Mouse (Mus musculus) stomach, postnatal 0 days (tissue): ENCODE results near the gene Chrdl1. TPM values are rescaled to one million over a fixed set of nuclear protein-coding genes. Genes with fewer than 3 reads are reported as not detected.

Experiments
- ATAC-seq: fragments of 200-750 bp; cut with Nextera tagmentation; 2 replicates; pipeline ENCODE4 v1.8.0; 2017; ENCODE audit not compliant: low FRiP score, low TSS enrichment
- DNase-seq: peaks from one replicate; pipeline ENCODE4 v3.0.0-alpha.2; 2016; ENCODE audit warnings: low spot score
- H3K27ac ChIP-seq: fragments of 300-500 bp; sonication (generic); replicated peaks from 2 replicates; pipeline ENCODE4 v1.5.1; 2014; ENCODE audit warnings: mild to moderate bottlenecking, control low read depth
- H3K27me3 ChIP-seq: fragments of 300-500 bp; sonication (generic); 2 replicates; pipeline ENCODE4 v1.6.1; 2014; ENCODE audit warnings: low read length; ENCODE audit not compliant: control insufficient read depth, insufficient read depth
- H3K36me3 ChIP-seq: fragments of 300-500 bp; sonication (generic); 2 replicates; pipeline ENCODE4 v1.6.1; 2014; ENCODE audit warnings: low read length, mixed read lengths; ENCODE audit not compliant: control insufficient read depth, insufficient read depth
- H3K4me1 ChIP-seq: fragments of 300-500 bp; sonication (generic); replicated peaks from 2 replicates; pipeline ENCODE4 v1.6.1; 2014; ENCODE audit warnings: antibody characterized with exemption; ENCODE audit not compliant: control insufficient read depth, insufficient read depth
- H3K4me2 ChIP-seq: fragments of 300-500 bp; sonication (generic); replicated peaks from 2 replicates; pipeline ENCODE4 v1.6.1; 2014; ENCODE audit warnings: low read depth, mild to moderate bottlenecking, control low read depth, moderate library complexity
- H3K4me3 ChIP-seq: fragments of 300-500 bp; sonication (generic); 2 replicates; pipeline ENCODE4 v1.5.1; 2014; ENCODE audit warnings: low read depth, low read length, control low read depth
- H3K9ac ChIP-seq: fragments of 300-500 bp; sonication (generic); 2 replicates; pipeline ENCODE4 v1.6.1; 2014; ENCODE audit warnings: mild to moderate bottlenecking, low read length, control low read depth, mixed read lengths
- H3K9me3 ChIP-seq: fragments of 300-500 bp; sonication (generic); 2 replicates; pipeline ENCODE4 v1.6.1; 2016; ENCODE audit warnings: low read length; ENCODE audit not compliant: control insufficient read depth
- CTCF ChIP-seq: IDR thresholded peaks from 2 replicates; pipeline ENCODE4 v1.5.1; 2016; ENCODE audit warnings: antibody characterized with exemption, low read depth, mild to moderate bottlenecking, moderate library complexity
- EP300 ChIP-seq: optimal IDR thresholded peaks from 2 replicates; pipeline ENCODE3; 2016; ENCODE audit warnings: antibody characterized with exemption
- WGBS: fragments of 180-500 bp; shearing (Covaris S2); extraction: QIAGEN DNeasy Blood & Tissue Kit; methylation state at CpG from one replicate; pipeline ENCODE4 v1.1.7; 2014; 5-methylcytosine and 5-hydroxymethylcytosine counted together
- polyA plus RNA-seq: library from polyadenylated mRNA; unstranded; fragments of >200 nt; fragmentation: Nextera tagmentation; extraction: Ambion mirVana; gene quantifications from 2 replicates; pipeline ENCODE4 v1.2.1, GENCODE M21; 2015

Chrdl1 gene
- polyA plus RNA-seq, 1 experiment from 2014 or later = 7.6 TPM

GRCm38 (mm10) chrX:143344509-143345495 is 49.3 kb downstream of the Chrdl1 start:
- DNase-seq (no peak), ATAC-seq (no peak)
- 47% methylated on average over 5 of the region's 5 CpGs for WGBS
- Histone ChIP-seq H3K9me3 (no peaks in the 10 kb centered on the region), H3K4me1 (no peaks in the 10 kb centered on the region), H3K4me2 (no peak overlapping the region), H3K4me3 (no peak overlapping the region), H3K27me3 (no peaks in the 10 kb centered on the region), H3K9ac (no peak overlapping the region), H3K36me3 (no peaks in the 10 kb centered on the region), H3K27ac (no peak overlapping the region)
- TF ChIP-seq CTCF = no peak
- TF ChIP-seq EP300 = no peak

- no peaks in the 10 kb centered on the region for H3K9me3 ChIP-seq
- DNase-seq (no peak), ATAC-seq (no peak)
- no peaks in the 10 kb centered on the region for H3K36me3 ChIP-seq
- no peaks in the 10 kb centered on the region for H3K4me1 ChIP-seq
- no peak overlapping the region for H3K27ac ChIP-seq
- no peak overlapping the region for H3K4me3 ChIP-seq
- H3K27me3 ChIP-seq = no peaks in the 10 kb centered on the region
- no peak overlapping the region for H3K4me2 ChIP-seq
- H3K9ac ChIP-seq = no peak overlapping the region
- WGBS = 68% methylated on average over 4 of the region's 4 CpGs
- no peak for TF ChIP-seq EP300
- no peak for TF ChIP-seq CTCF
Measured at GRCm38 (mm10) chrX:143338156-143338555, 55.9 kb downstream of the Chrdl1 start.

GRCm38 (mm10) chrX:143337561-143337960 is 56.5 kb downstream of the Chrdl1 start:
- TF ChIP-seq EP300 (no peak), CTCF (no peak)
- Histone ChIP-seq H3K36me3 (no peaks in the 10 kb centered on the region), H3K9me3 (no peaks in the 10 kb centered on the region), H3K27me3 (no peaks in the 10 kb centered on the region), H3K9ac (no peak overlapping the region), H3K4me2 (no peak overlapping the region), H3K4me3 (no peak overlapping the region), H3K4me1 (no peaks in the 10 kb centered on the region), H3K27ac (no peak overlapping the region)
- DNase-seq (no peak), ATAC-seq (no peak)
- 60% methylated on average over 3 of the region's 3 CpGs for WGBS

- H3K36me3 ChIP-seq = no peaks in the 10 kb centered on the region
- H3K27me3 ChIP-seq = no peaks in the 10 kb centered on the region
- no peaks in the 10 kb centered on the region for H3K9me3 ChIP-seq
- no peaks in the 10 kb centered on the region for H3K4me1 ChIP-seq
- H3K27ac ChIP-seq = no peak overlapping the region
- H3K4me3 ChIP-seq = no peak overlapping the region
- DNase-seq (no peak), ATAC-seq (no peak)
- H3K4me2 ChIP-seq = no peak overlapping the region
- TF ChIP-seq EP300 (no peak), CTCF (no peak)
- H3K9ac ChIP-seq = no peak overlapping the region
- 93% methylated on average over 4 of the region's 4 CpGs for WGBS
Measured at GRCm38 (mm10) chrX:143336661-143337060, 57.4 kb downstream of the Chrdl1 start.

GRCm38 (mm10) chrX:143335846-143336245 is 58.2 kb downstream of the Chrdl1 start:
- WGBS = 43% methylated on average over 5 of the region's 5 CpGs
- no peak for TF ChIP-seq CTCF
- TF ChIP-seq EP300 = no peak
- no peak overlapping the region for H3K4me3 ChIP-seq
- no peaks in the 10 kb centered on the region for H3K4me1 ChIP-seq
- no peak for ATAC-seq
- no peak for DNase-seq
- no peaks in the 10 kb centered on the region for H3K36me3 ChIP-seq
- no peaks in the 10 kb centered on the region for H3K27me3 ChIP-seq
- H3K27ac ChIP-seq = no peak overlapping the region
- no peak overlapping the region for H3K9ac ChIP-seq
- H3K4me2 ChIP-seq = no peak overlapping the region
- H3K9me3 ChIP-seq = no peaks in the 10 kb centered on the region

GRCm38 (mm10) chrX:143313166-143313565 is 80.9 kb downstream of the Chrdl1 start:
- no peak overlapping the region for H3K4me3 ChIP-seq
- no peak overlapping the region for H3K4me2 ChIP-seq
- no peaks in the 10 kb centered on the region for H3K36me3 ChIP-seq
- no peak for TF ChIP-seq CTCF
- TF ChIP-seq EP300 = no peak
- ATAC-seq = no peak
- H3K4me1 ChIP-seq = no peaks in the 10 kb centered on the region
- no peak for DNase-seq
- no peak overlapping the region for H3K27ac ChIP-seq
- WGBS = 80% methylated on average over 3 of the region's 3 CpGs
- no peak overlapping the region for H3K9ac ChIP-seq
- no peaks in the 10 kb centered on the region for H3K27me3 ChIP-seq
- H3K9me3 ChIP-seq = no peaks in the 10 kb centered on the region
